ENCODE assay signal across 8 mouse cellular contexts in genomic region chr5:25497720-25498345, GRCm38 (mm10). TPM values are rescaled to one million over a fixed set of nuclear protein-coding genes. Genes with fewer than 3 reads are reported as not detected.
DNase-seq lines count a peak whose midpoint lies in the region; ATAC-seq and TF ChIP-seq lines count a peak whose summit lies in the region.

No protein-coding gene starts in this region.

- peak overlapping the region; percentile 97 for H3K9ac ChIP-seq in ES-Bruce4 (ENCODE audit: low read depth, poor library complexity, severe bottlenecking)
- H3K9ac ChIP-seq in forebrain, embryonic 13.5 days: peak overlapping the region; percentile 94
- peak overlapping the region; percentile 93 for H3K9ac ChIP-seq in lung, embryonic 15.5 days

- intact Hi-C loops in heart, postnatal 25 days (cut with DNase I): loop anchor here (5.0 to 10.0 kb wide), 2 partner anchors 61 to 653 kb away; partner anchors contain the start of gene Rheb

- no peak for TF ChIP-seq POLR2A in ES-Bruce4 (IDR thresholded peaks at IDR 0.05; ENCODE audit: insufficient read depth, low read length)

- peak overlapping the region; percentile 85 for H3K4me2 ChIP-seq in forebrain, embryonic 13.5 days
- H3K4me2 ChIP-seq in lung, embryonic 15.5 days: peak overlapping the region; percentile 70

- no peaks in the 10 kb centered on the region for H3K4me1 ChIP-seq in ES-Bruce4 (ENCODE audit: control insufficient read depth, insufficient read depth, low read length)
- H3K4me1 ChIP-seq in forebrain, embryonic 13.5 days: peaks cover 23% of the 10 kb centered on the region
- H3K4me1 ChIP-seq in lung, embryonic 15.5 days: peaks cover 9% of the 10 kb centered on the region

- H3K4me3 ChIP-seq in ES-Bruce4 (ENCODE audit: low read depth, low read length): peak overlapping the region; percentile 64
- peak overlapping the region; percentile 93 for H3K4me3 ChIP-seq in forebrain, embryonic 13.5 days
- peak overlapping the region; percentile 100 for H3K4me3 ChIP-seq in lung, embryonic 15.5 days

- ATAC-seq in forebrain, embryonic 13.5 days: peak; percentile 11; the same call in 1 of the 2 replicates
- peak; percentile 12; the same call in 1 of the 2 replicates for ATAC-seq in lung, embryonic 15.5 days (ENCODE audit: borderline replicate concordance, extremely low read depth, low FRiP score, low TSS enrichment)

- H3K27me3 ChIP-seq in ES-Bruce4 (ENCODE audit: control insufficient read depth, insufficient read depth, low read length, poor library complexity, severe bottlenecking): no peaks in the 10 kb centered on the region
- no peaks in the 10 kb centered on the region for H3K27me3 ChIP-seq in forebrain, embryonic 13.5 days
- no peaks in the 10 kb centered on the region for H3K27me3 ChIP-seq in lung, embryonic 15.5 days

- H3K9me3 ChIP-seq in ES-Bruce4 (replicated peaks; ENCODE audit: control insufficient read depth, insufficient read depth, low read length, poor library complexity, severe bottlenecking): no peaks in the 10 kb centered on the region
- H3K9me3 ChIP-seq in forebrain, embryonic 13.5 days (replicated peaks): no peaks in the 10 kb centered on the region
- no peaks in the 10 kb centered on the region for H3K9me3 ChIP-seq in lung, embryonic 15.5 days

- TF ChIP-seq CTCF in ES-Bruce4 (IDR thresholded peaks at IDR 0.05; ENCODE audit: low read depth, low read length): no peak

- under 1% methylated on average over 69 of the region's 78 CpGs for WGBS in forebrain, embryonic 13.5 days
- under 1% methylated on average over 50 of the region's 78 CpGs for WGBS in lung, embryonic 15.5 days

- peak; percentile 52 for DNase-seq in c-Kit-positive CD71-positive TER-119-positive erythroid progenitor cells, embryonic 14.5 days (ENCODE audit: low spot score)
- DNase-seq in heart, postnatal 25 days (ENCODE audit: low spot score): peak; percentile 38
- peak; percentile 22 for DNase-seq in layer of hippocampus, adult 9-11 months
- DNase-seq in retina, embryonic 14.5 days (ENCODE audit: low spot score): peak; percentile 56
- peak; percentile 70 for DNase-seq in thymus, postnatal 4 days

- no peaks in the 10 kb centered on the region for H3K36me3 ChIP-seq in ES-Bruce4 (ENCODE audit: control insufficient read depth, insufficient read depth, low read length, poor library complexity, severe bottlenecking)
- no peaks in the 10 kb centered on the region for H3K36me3 ChIP-seq in forebrain, embryonic 13.5 days (ENCODE audit: poor library complexity, severe bottlenecking)
- H3K36me3 ChIP-seq in lung, embryonic 15.5 days: no peaks in the 10 kb centered on the region

- no peak overlapping the region for H3K27ac ChIP-seq in ES-Bruce4 (ENCODE audit: insufficient read depth, low read length)
- peak overlapping the region; percentile 99 for H3K27ac ChIP-seq in forebrain, embryonic 13.5 days
- H3K27ac ChIP-seq in lung, embryonic 15.5 days: peak overlapping the region; percentile 98

- TF ChIP-seq EP300 in ES-Bruce4 (IDR thresholded peaks at IDR 0.05; ENCODE audit: insufficient read depth, low read depth, low read length): no peak

RNA-seq across cellular contexts. Expression of gene Kmt2c, which starts 0.8 kb away (rescaled TPM):
- 24.4 and 27.1 TPM in 2 replicates for polyA plus RNA-seq in ES-Bruce4 (2011; ENCODE audit: insufficient read depth, insufficient read length, low read depth, missing spikeins)
- polyA plus RNA-seq in forebrain, embryonic 13.5 days (2015; fragmentation: Nextera tagmentation; extraction: Ambion mirVana): 24.1 and 25.0 TPM in 2 replicates
- 10 to 100 TPM; 38.4 to 45.5 TPM for total RNA-seq in heart, postnatal 25 days (2021)
- polyA plus RNA-seq in lung, embryonic 15.5 days (2015; fragmentation: Nextera tagmentation; extraction: Ambion mirVana): 10.0 and 11.3 TPM in 2 replicates

RNA-seq across cellular contexts. Expression of gene Cct8l1, which starts 18.0 kb away (rescaled TPM):
- not detected in 2 replicates for polyA plus RNA-seq in ES-Bruce4 (2011; ENCODE audit: insufficient read depth, insufficient read length, low read depth, missing spikeins)
- not detected in 2 replicates for polyA plus RNA-seq in forebrain, embryonic 13.5 days (2015; fragmentation: Nextera tagmentation; extraction: Ambion mirVana)
- total RNA-seq in heart, postnatal 25 days (2021): under 1 TPM in 1 of 2 experiments, not detected in 1; 0.16 TPM
- polyA plus RNA-seq in lung, embryonic 15.5 days (2015; fragmentation: Nextera tagmentation; extraction: Ambion mirVana): not detected in 2 replicates
